Mouse (Mus musculus) liver, adult 2 months (tissue): Measurements from ENCODE around the gene Shox2. TPM values are rescaled to one million over a fixed set of nuclear protein-coding genes. Genes with fewer than 3 reads are reported as not detected.

ENCODE experiments used
- DNase-seq: peaks from one replicate; pipeline ENCODE4 v3.0.0-alpha.2; 2011; ENCODE audit warnings: low read depth, low spot score; ENCODE audit errors: extremely low read depth
- H3K27ac ChIP-seq: fragments of 200-500 bp; replicated peaks from 2 replicates; pipeline ENCODE4 v1.5.1; 2012; ENCODE audit warnings: low read depth, mild to moderate bottlenecking, control low read depth, inconsistent platforms, low read length; ENCODE audit not compliant: insufficient read depth
- H3K27me3 ChIP-seq: fragments of 200-500 bp; 2 replicates; pipeline ENCODE4 v1.6.1; 2012; ENCODE audit warnings: mild to moderate bottlenecking, moderate library complexity, low read length, inconsistent platforms; ENCODE audit not compliant: control insufficient read depth, insufficient read depth
- H3K36me3 ChIP-seq: fragments of 200-500 bp; 2 replicates; pipeline ENCODE4 v1.6.1; 2012; ENCODE audit warnings: low read length, inconsistent platforms; ENCODE audit not compliant: control insufficient read depth, insufficient read depth
- H3K4me1 ChIP-seq: fragments of 200-500 bp; 2 replicates; pipeline ENCODE4 v1.6.1; 2011; ENCODE audit warnings: low read length; ENCODE audit not compliant: control insufficient read depth, insufficient read depth
- H3K4me3 ChIP-seq: fragments of 200-500 bp; 2 replicates; pipeline ENCODE4 v1.5.1; 2011; ENCODE audit warnings: low read depth, mild to moderate bottlenecking, control low read depth, low read length, moderate library complexity; ENCODE audit not compliant: insufficient read depth
- H3K79me2 ChIP-seq: fragments of 200-500 bp; 2 replicates; pipeline ENCODE4 v1.6.1; 2012; ENCODE audit warnings: inconsistent platforms, mild to moderate bottlenecking, low read length, moderate library complexity; ENCODE audit not compliant: control insufficient read depth, insufficient read depth
- H3K9ac ChIP-seq: fragments of 200-500 bp; 2 replicates; pipeline ENCODE4 v1.6.1; 2012; ENCODE audit warnings: low read depth, mild to moderate bottlenecking, control low read depth, inconsistent platforms, low read length
- CTCF ChIP-seq: fragments of 200-500 bp; IDR thresholded peaks from 2 replicates; pipeline ENCODE4 v1.5.1; 2011; ENCODE audit warnings: low read depth, low read length, control low read depth
- POLR2A ChIP-seq: fragments of 200-500 bp; IDR thresholded peaks from 2 replicates; pipeline ENCODE4 v1.6.1; 2011; ENCODE audit warnings: low read length, control low read depth; ENCODE audit not compliant: insufficient read depth; ENCODE audit errors: extremely low read depth
- WGBS: fragments of 180-500 bp; shearing (Covaris S2); methylation state at CpG from one replicate; pipeline ENCODE4 v1.1.7; 2018; 5-methylcytosine and 5-hydroxymethylcytosine counted together
- polyA plus RNA-seq: library from polyadenylated mRNA; depleted of rRNA; stranded (reverse); fragments of >200 nt; gene quantifications from 2 replicates; pipeline ENCODE4 v1.2.3, GENCODE M21; 2012
- total RNA-seq: library from RNA; depleted of rRNA; stranded (reverse); fragments of >200 nt; gene quantifications from 2 replicates; pipeline ENCODE4 v1.2.3, GENCODE M21; 2014

Gene Shox2
- total and polyA plus RNA-seq, 2 experiments, result not detected

- Histone ChIP-seq H3K79me2 (no peaks in the 10 kb centered on the region), H3K4me1 (no peaks in the 10 kb centered on the region), H3K27me3 (peaks cover 29% of the 10 kb centered on the region), H3K36me3 (no peaks in the 10 kb centered on the region), H3K4me3 (no peak overlapping the region), H3K27ac (no peak overlapping the region), H3K9ac (no peak overlapping the region)
- TF ChIP-seq POLR2A (no peak), CTCF (no peak)
- 15% methylated on average over 10 of the region's 10 CpGs for WGBS
- DNase-seq, result no peak
Observed at GRCm38 (mm10) chr3:66970261-66970660, 11.3 kb downstream of the Shox2 start.

- DNase-seq, result no peak
- no peak overlapping the region for H3K27ac ChIP-seq
- H3K27me3 ChIP-seq, result peaks cover 14% of the 10 kb centered on the region
- no peak overlapping the region for H3K4me3 ChIP-seq
- no peaks in the 10 kb centered on the region for H3K4me1 ChIP-seq
- 84% methylated on average over 4 of the region's 4 CpGs for WGBS
- no peaks in the 10 kb centered on the region for H3K79me2 ChIP-seq
- H3K9ac ChIP-seq, result no peak overlapping the region
- no peak for TF ChIP-seq POLR2A
- no peak for TF ChIP-seq CTCF
- no peaks in the 10 kb centered on the region for H3K36me3 ChIP-seq
Observed at GRCm38 (mm10) chr3:66967508-66967907, 14.1 kb downstream of the Shox2 start.

- no peak overlapping the region for H3K4me3 ChIP-seq
- WGBS, result 16% methylated on average over 3 of the region's 3 CpGs
Observed at GRCm38 (mm10) chr3:66964884-66965283, 16.7 kb downstream of the Shox2 start.

GRCm38 (mm10) chr3:66959972-66960371 is 21.6 kb downstream of the Shox2 start:
- no peaks in the 10 kb centered on the region for H3K79me2 ChIP-seq
- H3K4me3 ChIP-seq, result no peak overlapping the region
- H3K27ac ChIP-seq, result no peak overlapping the region
- no peaks in the 10 kb centered on the region for H3K36me3 ChIP-seq
- DNase-seq, result no peak
- no peaks in the 10 kb centered on the region for H3K4me1 ChIP-seq
- no peak for TF ChIP-seq POLR2A
- TF ChIP-seq CTCF, result no peak
- WGBS, result 67% methylated on average over 5 of the region's 5 CpGs
- H3K27me3 ChIP-seq, result 0 out of 2 replicates have a peak, but pooled peaks cover 3% of the 10 kb centered on the region
- H3K9ac ChIP-seq, result no peak overlapping the region

More at GRCm38 (mm10) chr3:66964884-66965283, 16.7 kb downstream of the Shox2 start:
- H3K27me3 ChIP-seq, result 0 out of 2 replicates have a peak, but pooled peaks cover 2% of the 10 kb centered on the region
- no peak overlapping the region for H3K9ac ChIP-seq
- DNase-seq, result peak; percentile 36
- no peaks in the 10 kb centered on the region for H3K4me1 ChIP-seq
- H3K79me2 ChIP-seq, result no peaks in the 10 kb centered on the region
- no peaks in the 10 kb centered on the region for H3K36me3 ChIP-seq
- H3K27ac ChIP-seq, result no peak overlapping the region
- TF ChIP-seq CTCF, result no peak
- no peak for TF ChIP-seq POLR2A

- no peaks in the 10 kb centered on the region for H3K4me1 ChIP-seq
- no peaks in the 10 kb centered on the region for H3K79me2 ChIP-seq
- H3K36me3 ChIP-seq, result no peaks in the 10 kb centered on the region
- 78% methylated on average over 2 of the region's 2 CpGs for WGBS
- no peak for TF ChIP-seq CTCF
- no peak for TF ChIP-seq POLR2A
- no peak overlapping the region for H3K4me3 ChIP-seq
- 0 out of 2 replicates have a peak, but pooled peaks cover 3% of the 10 kb centered on the region for H3K27me3 ChIP-seq
- DNase-seq, result no peak
- no peak overlapping the region for H3K9ac ChIP-seq
- no peak overlapping the region for H3K27ac ChIP-seq
Observed at GRCm38 (mm10) chr3:66955126-66955525, 26.4 kb downstream of the Shox2 start.

GRCm38 (mm10) chr3:66939675-66940074 is 41.9 kb downstream of the Shox2 start:
- TF ChIP-seq POLR2A, result no peak
- TF ChIP-seq CTCF, result no peak
- Histone ChIP-seq H3K79me2 (no peaks in the 10 kb centered on the region), H3K4me1 (no peaks in the 10 kb centered on the region), H3K4me3 (no peak overlapping the region), H3K9ac (no peak overlapping the region), H3K36me3 (no peaks in the 10 kb centered on the region), H3K27me3 (no peaks in the 10 kb centered on the region), H3K27ac (no peak overlapping the region)
- 82% methylated on average over 10 of the region's 10 CpGs for WGBS
- DNase-seq, result no peak
